Mouse (Mus musculus) embryonic fibroblast, embryonic 13.5 days (primary cell): ENCODE results near the gene Prkrip1. TPM values are rescaled to one million over a fixed set of nuclear protein-coding genes. Genes with fewer than 3 reads are reported as not detected.

Experiments
- H3K27ac ChIP-seq: 2 replicates; pipeline ENCODE4 v1.5.1; 2012; ENCODE audit warnings: low read length, control low read depth, inconsistent platforms; ENCODE audit not compliant: insufficient read depth
- H3K4me1 ChIP-seq: 2 replicates; pipeline ENCODE4 v1.6.1; 2011; ENCODE audit warnings: low read length; ENCODE audit not compliant: control insufficient read depth, insufficient read depth
- H3K4me3 ChIP-seq: 2 replicates; pipeline ENCODE4 v1.5.1; 2011; ENCODE audit warnings: mild to moderate bottlenecking, control low read depth, low read length; ENCODE audit not compliant: insufficient read depth
- CTCF ChIP-seq: IDR thresholded peaks from 2 replicates; pipeline ENCODE4 v1.5.1; 2011; ENCODE audit warnings: mild to moderate bottlenecking, control low read depth, low read length, moderate library complexity, borderline replicate concordance; ENCODE audit not compliant: insufficient read depth
- POLR2A ChIP-seq: IDR thresholded peaks from 2 replicates; pipeline ENCODE4 v1.6.1; 2011; ENCODE audit warnings: low read depth, mild to moderate bottlenecking, control low read depth, low read length, moderate library complexity
- polyA plus RNA-seq: library from polyadenylated mRNA; stranded (reverse); fragments of >200 nt; gene quantifications from 2 replicates; pipeline ENCODE4 v1.2.4, GENCODE M21; 2011; ENCODE audit warnings: low read depth; ENCODE audit not compliant: missing spikeins, insufficient read length

The Prkrip1 gene
- polyA plus RNA-seq, 1 experiment = 39.4 TPM

DNA sequence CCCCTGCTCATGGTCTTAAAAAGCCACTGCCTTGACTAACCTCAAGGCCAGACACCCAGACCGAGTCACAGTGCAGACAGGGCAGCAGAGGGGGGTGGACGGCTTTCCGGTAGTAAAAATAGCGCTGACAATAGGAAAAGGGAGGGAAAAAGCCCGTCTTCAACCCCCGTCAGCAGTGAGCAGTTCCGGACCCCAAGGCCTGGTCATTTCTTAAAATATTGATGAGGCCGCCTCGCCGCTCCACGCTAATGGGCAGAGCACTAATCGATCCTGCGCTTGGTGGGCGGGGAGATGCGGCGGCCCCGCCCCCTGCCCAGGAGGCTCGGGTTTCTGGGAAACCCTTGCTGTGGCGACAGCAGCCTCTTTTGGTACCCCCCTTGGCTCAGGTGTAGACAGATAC lies 38.8 kb upstream of the Prkrip1 start:
- no peak overlapping the region for H3K4me3 ChIP-seq
- TF ChIP-seq CTCF = no peak
- TF ChIP-seq POLR2A = no peak
- H3K27ac ChIP-seq = no peak overlapping the region
- no peaks in the 10 kb centered on the region for H3K4me1 ChIP-seq

DNA sequence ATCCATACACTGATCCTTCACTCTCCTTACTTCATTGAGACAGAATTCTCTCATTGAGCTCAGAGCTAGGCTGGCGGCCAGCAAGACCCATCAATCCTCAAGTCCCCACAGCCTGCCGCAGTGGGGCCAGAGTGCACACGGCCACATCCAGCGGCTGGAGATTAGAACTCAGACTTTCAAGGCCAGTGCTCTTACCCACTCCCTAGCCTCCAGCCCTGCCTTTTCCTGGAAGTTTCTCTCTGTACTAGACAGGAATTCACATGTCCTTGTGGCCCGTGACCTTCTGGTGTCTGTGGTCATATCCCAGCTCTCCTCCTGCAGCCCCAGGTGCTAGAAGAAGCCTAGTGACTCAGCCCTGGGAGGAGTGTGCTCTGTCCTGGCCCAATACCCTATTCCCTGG lies 37.8 kb upstream of the Prkrip1 start:
- no peak overlapping the region for H3K4me3 ChIP-seq
- no peak overlapping the region for H3K27ac ChIP-seq
- TF ChIP-seq POLR2A (no peak), CTCF (no peak)
- H3K4me1 ChIP-seq = no peaks in the 10 kb centered on the region

DNA sequence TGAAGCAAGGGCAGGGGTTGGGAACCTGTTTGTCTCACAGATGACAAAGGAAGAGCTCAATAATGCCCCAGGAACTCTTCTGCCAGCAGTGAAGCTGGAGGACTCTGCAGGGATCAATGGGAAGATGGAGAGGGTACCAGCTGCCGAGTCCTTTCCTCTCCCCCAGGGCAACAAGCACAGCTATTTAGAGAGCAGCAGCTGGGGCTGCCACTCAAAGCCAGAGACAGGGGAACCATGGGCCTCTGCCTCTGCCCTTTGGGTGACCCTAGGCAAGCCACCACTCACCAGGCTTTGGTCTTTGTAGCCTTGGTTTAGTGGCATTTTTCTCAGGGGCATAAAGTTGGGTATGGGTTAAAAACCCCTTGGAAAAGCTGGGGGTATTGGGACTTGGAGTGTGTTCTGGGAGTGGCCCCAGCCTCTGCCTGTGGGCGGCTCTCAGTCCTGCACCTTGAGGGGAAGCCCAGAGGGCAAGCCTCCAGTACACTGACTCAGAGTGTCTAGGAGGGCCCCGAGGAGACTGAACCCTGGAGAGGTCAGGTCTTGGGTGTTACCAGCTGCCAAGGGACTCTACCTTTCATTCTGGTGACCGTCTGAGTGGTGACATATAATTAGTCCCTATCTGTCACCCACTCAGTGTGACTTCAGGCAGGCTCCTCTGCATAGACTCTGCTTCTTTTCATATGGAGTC lies 31.7 kb upstream of the Prkrip1 start:
- no peak overlapping the region for H3K27ac ChIP-seq

DNA sequence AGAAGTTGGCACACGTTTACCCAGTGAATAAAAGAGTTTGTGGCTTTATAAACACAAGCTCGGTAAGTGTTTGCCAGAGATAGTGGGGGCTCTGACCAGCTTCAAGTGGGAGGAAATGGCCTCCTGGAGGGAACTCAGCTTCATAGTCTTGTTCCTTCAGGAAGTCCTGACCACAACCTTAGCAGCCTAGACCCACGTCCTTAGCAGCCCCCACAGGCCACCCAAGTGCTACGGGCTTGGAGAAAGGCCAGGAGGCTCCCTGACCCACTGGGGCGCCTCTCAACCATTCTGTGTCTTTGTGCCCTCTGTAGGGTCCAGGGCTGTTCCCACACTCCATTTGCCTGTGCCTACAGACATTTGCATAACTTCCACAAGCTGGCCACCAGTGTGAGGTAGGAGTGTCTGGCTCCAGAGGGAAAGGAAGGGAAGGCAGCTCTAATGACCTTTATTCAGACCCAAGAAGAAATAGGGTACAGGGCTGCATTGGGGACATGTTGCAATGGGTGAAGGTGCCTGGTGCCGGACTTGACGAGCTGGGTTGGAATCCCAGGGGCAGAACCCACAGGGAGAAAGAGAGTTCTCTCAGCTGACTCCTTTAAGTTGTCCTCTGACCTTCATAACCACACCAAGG lies 27.6 kb upstream of the Prkrip1 start:
- TF ChIP-seq CTCF (no peak), POLR2A (no peak)
- H3K27ac ChIP-seq = no peak overlapping the region
- no peaks in the 10 kb centered on the region for H3K4me1 ChIP-seq
- no peak overlapping the region for H3K4me3 ChIP-seq

More for the DNA sequence above, 31.7 kb upstream of the Prkrip1 start:
- no peak for TF ChIP-seq CTCF
- no peak for TF ChIP-seq POLR2A
- Histone ChIP-seq H3K4me1 (no peaks in the 10 kb centered on the region), H3K4me3 (no peak overlapping the region)

DNA sequence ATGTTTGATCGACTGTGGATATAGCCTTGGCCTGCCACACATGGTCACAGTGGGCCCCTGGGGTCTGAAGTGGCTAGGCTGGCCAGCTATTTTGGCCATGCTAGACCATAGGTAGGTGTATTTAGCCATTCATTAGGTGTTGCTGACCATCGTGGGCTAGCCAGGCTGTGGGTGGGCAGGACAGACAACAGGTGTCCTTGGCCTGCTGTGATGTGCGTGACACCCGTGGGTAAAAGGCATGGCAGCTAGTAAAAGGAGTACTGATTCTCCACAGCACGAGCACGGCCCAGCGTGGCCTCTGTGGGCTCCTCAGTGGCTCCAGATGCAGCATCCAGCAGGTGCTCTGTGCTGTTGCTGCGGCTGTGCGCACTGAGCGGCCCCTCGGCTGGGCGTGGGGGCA lies 19.8 kb upstream of the Prkrip1 start:
- H3K4me1 ChIP-seq = no peaks in the 10 kb centered on the region
- no peak for TF ChIP-seq POLR2A
- TF ChIP-seq CTCF = no peak

DNA sequence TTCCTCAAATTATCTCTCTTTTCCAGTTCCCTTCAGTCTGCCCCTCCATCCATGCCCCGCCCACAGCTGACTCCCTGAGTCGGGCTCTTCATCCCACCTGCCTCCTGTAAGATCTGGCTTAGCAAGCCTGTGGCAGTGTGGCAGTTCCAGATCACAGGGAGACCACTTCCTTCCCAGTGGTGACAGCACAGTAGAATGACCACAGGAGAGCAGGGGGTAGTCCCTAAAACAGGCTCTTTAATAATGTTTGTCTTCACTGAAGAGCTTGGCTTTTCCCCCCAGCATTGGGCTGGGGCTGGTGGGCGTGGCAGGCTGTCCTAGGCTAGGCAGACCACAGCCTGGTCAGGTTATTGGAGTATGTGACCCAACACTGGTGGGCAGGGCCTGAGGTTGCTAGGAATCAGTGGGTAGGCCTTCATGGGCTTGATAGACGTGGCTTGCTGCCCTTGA lies 19.2 kb upstream of the Prkrip1 start:
- no peak for TF ChIP-seq POLR2A
- no peak for TF ChIP-seq CTCF
- no peak overlapping the region for H3K4me3 ChIP-seq
- H3K27ac ChIP-seq = no peak overlapping the region
- H3K4me1 ChIP-seq = no peaks in the 10 kb centered on the region

More for the DNA sequence above, 19.8 kb upstream of the Prkrip1 start:
- H3K4me3 ChIP-seq = no peak overlapping the region
- H3K27ac ChIP-seq = no peak overlapping the region

DNA sequence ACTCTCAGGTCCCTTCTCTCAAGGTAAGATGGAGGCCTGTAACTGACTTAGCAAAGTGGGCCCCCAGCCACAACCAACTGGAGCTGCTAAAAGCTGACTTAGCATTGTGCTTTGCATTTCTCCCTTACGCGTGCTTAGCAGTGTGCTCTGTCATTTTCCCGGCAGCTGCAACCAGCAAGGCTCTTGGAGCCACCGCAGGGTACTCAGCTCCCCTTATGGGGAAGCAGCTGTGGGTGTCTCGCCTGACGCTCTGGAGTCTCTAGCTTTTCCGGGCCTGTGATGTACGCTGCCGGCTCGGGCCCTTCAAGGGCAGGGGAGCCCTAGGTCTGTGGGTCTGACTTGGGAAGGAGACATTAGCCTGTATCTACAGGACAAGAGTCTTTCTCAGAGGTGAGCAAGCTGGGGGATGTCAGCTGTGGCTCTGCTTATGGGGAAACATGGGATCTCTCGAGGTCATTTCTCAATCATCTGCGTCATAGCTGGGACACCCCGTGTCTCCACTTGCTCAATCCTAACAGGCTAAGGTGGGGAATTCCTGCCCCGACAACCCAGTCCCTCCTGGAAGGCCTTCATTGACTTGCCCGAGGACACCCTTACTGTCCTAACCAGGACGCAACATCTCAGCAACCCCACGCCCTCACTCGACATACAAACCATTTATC lies 18.4 kb upstream of the Prkrip1 start:
- TF ChIP-seq POLR2A (no peak), CTCF (no peak)
- Histone ChIP-seq H3K27ac (no peak overlapping the region), H3K4me1 (no peaks in the 10 kb centered on the region), H3K4me3 (no peak overlapping the region)

DNA sequence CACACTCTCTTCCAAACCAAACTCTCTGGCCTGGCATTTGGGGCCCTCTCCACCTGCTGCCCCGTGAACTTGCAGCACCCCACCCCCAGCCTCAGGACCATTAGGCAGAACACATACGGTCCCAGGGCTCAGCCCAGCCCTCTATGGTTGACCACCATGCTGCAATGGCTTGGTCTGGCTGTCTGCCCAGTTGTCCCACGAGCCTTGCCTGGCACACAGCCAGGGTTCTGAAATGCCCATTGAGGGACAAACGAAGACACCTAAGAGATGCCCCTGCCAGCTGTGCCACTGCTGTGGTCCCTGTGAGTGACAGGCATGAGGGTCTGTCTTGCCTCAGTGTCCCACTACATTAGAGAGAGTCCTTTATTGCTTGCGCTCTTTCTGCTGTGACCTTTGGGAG lies 17.2 kb upstream of the Prkrip1 start:
- TF ChIP-seq CTCF (no peak), POLR2A (no peak)
- Histone ChIP-seq H3K4me3 (no peak overlapping the region), H3K27ac (no peak overlapping the region), H3K4me1 (no peaks in the 10 kb centered on the region)

DNA sequence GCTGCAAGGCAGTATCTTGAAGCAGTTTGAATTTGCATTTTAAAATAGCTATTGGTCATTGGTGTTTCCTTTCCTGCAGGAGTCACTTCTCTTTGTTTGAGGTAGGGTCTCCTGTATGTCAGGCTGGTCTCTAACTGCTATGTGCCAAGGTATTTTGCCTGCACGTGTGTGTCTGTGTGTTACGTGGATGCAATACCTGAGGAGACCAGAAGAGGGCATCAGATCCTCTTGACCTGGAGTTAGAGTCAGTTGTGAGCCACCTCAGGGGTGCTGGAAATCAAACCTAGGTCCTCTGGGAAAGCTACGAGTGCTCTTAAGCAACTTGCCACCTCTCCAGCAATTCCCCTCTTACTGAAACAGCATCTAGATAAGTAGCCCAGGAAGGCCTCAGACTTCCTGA lies 16.4 kb upstream of the Prkrip1 start:
- H3K27ac ChIP-seq = no peak overlapping the region
- H3K4me3 ChIP-seq = no peak overlapping the region
- no peak for TF ChIP-seq CTCF
- no peak for TF ChIP-seq POLR2A
- H3K4me1 ChIP-seq = no peaks in the 10 kb centered on the region

DNA sequence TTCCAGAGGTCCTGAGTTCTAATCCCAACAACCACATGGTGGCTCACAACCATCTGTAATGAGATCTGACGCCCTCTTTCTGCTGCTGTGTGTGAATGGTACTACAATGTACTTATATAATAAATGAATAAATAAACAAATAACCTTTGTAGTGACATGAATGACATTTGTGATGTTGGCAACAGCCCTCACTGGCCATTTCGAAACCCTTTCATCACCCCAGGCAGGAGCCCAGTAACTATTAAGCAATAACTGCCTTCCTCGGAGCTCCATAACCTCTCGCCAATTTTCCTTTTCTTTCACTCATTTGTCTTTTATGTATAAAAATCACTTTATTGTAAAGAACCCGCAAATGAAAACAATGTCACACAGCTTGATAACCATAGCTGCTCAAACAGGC lies 15.0 kb upstream of the Prkrip1 start:
- Histone ChIP-seq H3K4me3 (no peak overlapping the region), H3K27ac (no peak overlapping the region), H3K4me1 (no peaks in the 10 kb centered on the region)
- TF ChIP-seq CTCF = no peak
- no peak for TF ChIP-seq POLR2A
